Mouse (Mus musculus) E14TG2a.4 (cell line): ENCODE measurements around the gene Vsnl1.

ENCODE experiments used
- CTCF ChIP-seq: conservative IDR thresholded peaks from 2 replicates; pipeline ENCODE4 v1.5.1; 2014; ENCODE audit warnings: low read length
- POU5F1 ChIP-seq: IDR thresholded peaks from 2 replicates; pipeline ENCODE4 v1.6.1; 2014; ENCODE audit warnings: low read length, borderline replicate concordance

DNA sequence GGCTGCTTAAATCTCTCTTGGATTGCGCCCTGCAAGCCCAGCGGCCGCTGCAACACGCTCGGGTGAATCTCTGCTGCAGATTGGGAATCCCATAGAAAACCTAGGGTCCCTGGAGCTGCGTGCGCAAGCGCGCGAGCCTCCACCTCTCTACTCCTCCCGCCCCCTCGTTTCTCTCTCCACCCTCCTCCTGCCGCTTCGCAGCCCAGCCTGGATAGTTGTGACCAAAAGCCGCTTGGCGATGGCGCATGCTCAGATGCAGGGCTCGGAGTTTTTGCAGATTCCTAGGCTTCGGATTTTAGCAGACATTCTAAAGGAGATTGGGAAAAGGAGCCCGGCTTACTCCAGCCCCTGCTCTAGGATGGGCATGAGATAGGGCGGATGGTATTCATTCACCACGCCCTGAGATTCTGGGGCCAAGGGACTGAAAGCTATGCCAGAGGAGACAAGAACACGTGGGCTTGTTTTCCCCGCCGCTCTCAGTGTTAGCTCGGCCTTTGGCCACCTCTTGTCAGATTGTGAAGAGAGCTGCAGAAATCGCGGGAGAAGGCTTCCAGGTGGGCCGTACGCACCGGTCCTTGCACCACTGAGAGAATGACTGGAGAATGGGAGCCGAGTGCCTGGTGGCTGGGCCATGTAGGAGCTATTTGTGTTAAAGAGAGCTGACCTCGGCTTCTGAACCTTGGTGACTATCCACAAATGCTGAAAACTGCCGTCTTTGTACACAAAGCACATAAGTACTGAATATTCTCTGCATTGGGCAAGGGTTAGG, at the start of gene Vsnl1:
- TF ChIP-seq CTCF = no peak
- TF ChIP-seq POU5F1 = no peak
